Mouse (Mus musculus) left cerebral cortex, postnatal 25 days (tissue): ENCODE measurements around the gene Ephx3. TPM values are rescaled to one million over a fixed set of nuclear protein-coding genes. Genes with fewer than 3 reads are reported as not detected.
"Not testable (repeated sequence)": the region's sequence is repeated elsewhere in the genome, so short reads cannot be mapped to it uniquely, and the experiment has no call there.

Experiments
- DNase-seq, 2 experiments: peaks; one replicate each; pipeline ENCODE4 v3.0.0; 2022; ENCODE audit warnings: low spot score in 2 of 2, mixed read lengths in 1 of 2
- intact Hi-C: fragments of 180-260 bp; cut with DNase I; formaldehyde crosslinking; loops from one replicate; pipeline ENCODE4 v1.15.1; 2025
- total RNA-seq, 2 experiments: library from RNA; stranded (reverse); gene quantifications; 2 replicates each; pipeline ENCODE4 v1.2.3; 2021

Ephx3 gene
- total RNA-seq, result under 1 TPM; 0.39 to 0.48 TPM

GRCm38 (mm10) chr17:32188863-32189636 lies at the start of gene Ephx3:
Ephx3 (minus strand) TSS chr17:32189549.
- intact Hi-C loops, result no loop called here
- peak in 1 of 2 experiments; percentile 28 for DNase-seq

DNA sequence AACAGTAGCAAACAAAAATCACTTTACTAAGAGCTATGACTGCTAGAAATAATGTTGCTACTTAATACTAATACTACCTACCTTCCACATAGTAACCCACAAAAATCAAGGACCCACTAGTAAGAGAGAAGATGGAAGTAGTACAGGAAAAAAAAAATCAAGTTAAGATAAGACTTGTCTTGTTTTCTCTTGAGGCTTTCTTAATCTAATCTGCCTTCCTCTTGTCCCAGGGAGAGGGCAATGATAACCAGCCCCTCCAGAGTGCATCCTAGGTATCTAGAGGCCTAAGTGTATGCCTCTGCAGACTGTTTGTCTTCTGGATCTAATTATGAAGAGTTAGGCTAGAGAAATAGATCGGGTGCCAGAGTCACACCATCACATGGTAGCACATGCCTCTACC lies 49.2 kb upstream of the Ephx3 start:
- no peak for DNase-seq
- intact Hi-C loops, result loop anchor here (5.0 kb wide), 1 partner anchor 44 kb away; the partner anchor contains the start of gene Brd4

DNA sequence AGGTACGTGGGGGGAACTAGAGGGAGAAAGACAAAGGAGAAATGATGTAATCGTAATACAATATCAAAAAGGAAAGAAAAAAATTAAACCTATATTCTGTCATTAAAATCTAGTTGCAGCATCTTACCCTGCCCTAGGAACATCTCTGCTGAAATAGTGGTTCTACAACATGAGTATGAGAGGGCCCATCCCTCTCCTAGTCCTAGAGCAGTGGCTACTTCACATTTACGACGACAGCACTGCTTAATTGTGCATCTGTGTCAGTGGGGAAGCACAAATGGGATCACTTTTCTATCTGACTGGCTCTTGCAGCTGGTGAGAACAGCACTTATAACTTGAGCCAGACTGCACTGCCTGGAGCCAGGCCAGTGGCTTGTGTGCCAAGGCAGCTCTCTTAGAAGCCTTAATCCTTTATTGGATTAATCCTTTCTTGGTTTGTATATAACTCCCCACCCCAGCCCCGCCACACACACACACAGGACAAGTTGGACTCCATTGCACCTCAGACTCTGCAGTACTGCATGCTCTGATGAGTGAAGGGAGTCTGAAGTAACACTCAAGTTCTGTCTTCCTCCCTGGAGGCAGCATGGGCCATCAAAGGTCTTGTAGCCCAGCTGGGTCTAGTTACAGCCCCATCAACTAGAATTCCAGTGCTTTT lies 46.3 kb upstream of the Ephx3 start:
- DNase-seq, result peak; percentile 45 to 69
- intact Hi-C loops, result loop anchor here (5.0 kb wide), 1 partner anchor 47 kb away; the partner anchor contains the start of gene Brd4

DNA sequence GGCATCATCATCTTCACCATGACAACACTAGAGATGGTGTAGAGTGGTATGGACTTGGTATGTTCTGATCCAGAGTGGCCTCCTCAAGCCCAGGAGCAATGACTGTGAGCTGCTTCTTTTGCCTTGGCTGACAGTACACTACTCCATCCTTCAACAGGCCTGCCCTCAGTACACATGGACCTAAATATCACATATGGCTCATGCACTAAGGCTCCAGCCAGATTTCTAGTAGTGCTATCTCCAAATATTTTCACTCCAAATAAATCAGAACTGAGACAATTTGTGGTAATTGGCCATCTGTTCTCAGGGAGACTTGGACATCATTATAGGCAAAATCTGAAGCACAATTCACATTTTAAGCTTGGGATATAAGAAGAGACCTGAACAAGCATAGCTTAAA lies 43.8 kb upstream of the Ephx3 start:
- DNase-seq, result peak in 1 of 2 experiments; percentile 17
- intact Hi-C loops, result no loop called here

DNA sequence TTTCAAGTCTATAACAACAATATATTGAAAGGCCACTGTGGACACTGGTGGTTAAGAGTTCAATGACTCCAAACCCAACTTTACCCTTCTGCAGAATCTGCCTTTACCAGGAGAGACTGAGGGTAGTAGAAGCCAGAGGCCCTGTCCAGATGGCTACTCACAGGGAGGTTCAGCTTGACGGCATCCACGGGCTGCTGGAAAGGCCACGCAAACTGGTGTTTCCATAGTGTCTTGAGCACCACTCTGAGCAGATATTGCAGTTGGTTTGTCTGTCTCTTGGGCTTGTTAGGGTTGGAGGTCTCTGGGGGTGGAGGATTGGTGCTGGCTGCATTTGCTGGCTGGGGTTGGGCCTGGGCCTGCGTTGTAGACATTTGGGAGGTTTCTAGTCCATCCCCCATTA lies 39.9 kb upstream of the Ephx3 start:
- DNase-seq, result no peak
- intact Hi-C loops, result no loop called here

DNA sequence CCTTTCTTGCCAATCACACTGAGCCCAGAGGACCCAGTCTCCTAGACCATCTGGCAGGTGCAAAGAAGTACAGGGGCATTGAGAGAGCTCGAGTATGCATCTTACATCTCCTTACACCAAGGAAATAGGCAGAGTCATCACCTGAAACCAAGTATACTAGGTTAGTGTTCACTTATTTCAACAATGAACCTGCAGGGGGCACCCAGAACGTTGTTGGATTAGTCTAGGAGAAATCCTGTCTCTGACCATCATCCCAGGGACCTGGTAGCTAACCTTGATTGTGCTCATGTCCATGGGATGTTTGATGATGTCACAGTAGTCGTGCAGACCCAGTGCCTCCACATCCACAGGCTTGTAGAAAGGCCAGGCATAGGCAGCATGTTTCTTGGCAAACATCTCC lies 31.5 kb upstream of the Ephx3 start:
- intact Hi-C loops, result no loop called here
- no peak for DNase-seq

- intact Hi-C loops, result not testable (repeated sequence)
Measured at GRCm38 (mm10) chr17:32215587-32215986, 26.2 kb upstream of the Ephx3 start.

DNA sequence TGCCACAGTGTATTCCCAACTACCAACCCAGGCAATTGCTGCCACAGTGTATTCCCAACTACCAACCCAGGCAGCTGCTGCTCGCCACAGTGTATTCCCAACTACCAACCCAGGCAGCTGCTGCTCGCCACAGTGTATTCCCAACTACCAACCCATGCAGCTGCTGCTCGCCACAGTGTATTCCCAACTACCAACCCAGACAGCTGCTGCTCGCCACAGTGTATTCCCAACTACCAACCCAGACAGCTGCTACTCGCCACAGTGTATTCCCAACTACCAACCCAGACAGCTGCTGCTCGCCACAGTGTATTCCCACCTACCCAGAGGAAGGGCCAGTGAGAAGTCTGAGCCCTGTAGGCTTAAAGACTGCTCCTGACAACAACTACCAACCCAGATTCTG lies 22.2 kb upstream of the Ephx3 start:
- intact Hi-C loops, result not testable (repeated sequence)

More at GRCm38 (mm10) chr17:32215587-32215986, 26.2 kb upstream of the Ephx3 start:
- DNase-seq, result not testable (repeated sequence)

DNA sequence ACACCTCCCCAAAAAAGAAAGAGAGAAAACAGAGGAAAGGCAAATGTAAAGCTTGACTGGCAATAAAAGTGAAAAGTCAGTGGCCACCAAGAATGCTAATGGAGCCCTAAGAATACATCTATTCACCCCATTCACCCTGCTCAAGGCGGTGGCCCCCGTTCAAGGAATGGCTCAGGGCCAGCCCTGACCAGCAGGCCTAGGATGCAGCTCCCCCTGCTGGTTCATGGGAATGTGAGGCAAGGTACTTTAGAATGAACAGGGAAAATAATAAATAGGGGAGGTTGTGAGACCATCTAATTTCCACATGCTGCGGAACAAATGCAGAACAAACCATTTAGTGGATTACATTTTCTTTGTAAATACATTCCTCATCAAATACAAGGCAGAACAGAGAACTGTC lies 20.4 kb upstream of the Ephx3 start:
- peak; percentile 63 to 67 for DNase-seq
- intact Hi-C loops, result loop anchor here (2.0 to 10.0 kb wide), 4 partner anchors 47 to 355 kb away; partner anchors contain the start of gene Sik1

More for the DNA sequence above, 22.2 kb upstream of the Ephx3 start:
- DNase-seq, result not testable (repeated sequence)

DNA sequence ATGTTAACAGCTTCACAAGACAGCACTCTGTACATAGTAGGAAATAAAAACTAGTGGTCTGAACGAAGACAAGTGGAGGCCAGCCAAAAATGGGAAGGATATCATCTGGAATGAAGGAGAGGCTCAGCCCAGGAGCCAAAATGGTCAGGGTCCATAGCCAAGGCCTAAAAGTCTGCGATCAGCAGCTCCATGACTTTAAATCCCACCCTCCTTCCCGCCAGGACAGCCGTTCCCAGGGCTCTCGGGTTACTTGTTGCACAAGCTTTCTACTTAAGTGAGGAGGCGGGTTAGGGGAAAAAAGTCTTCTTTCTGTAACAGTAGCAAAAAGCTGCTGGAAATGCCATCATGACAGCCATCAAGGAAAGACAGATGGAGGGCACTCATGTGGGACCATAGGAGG lies 19.8 kb upstream of the Ephx3 start:
- intact Hi-C loops, result loop anchor here (2.0 to 10.0 kb wide), 4 partner anchors 47 to 354 kb away; partner anchors contain the start of gene Sik1

GRCm38 (mm10) chr17:32207586-32208245 lies 18.4 kb upstream of the Ephx3 start:
- intact Hi-C loops, result loop anchor here (2.0 to 10.0 kb wide), 4 partner anchors 45 to 353 kb away; partner anchors contain the start of gene Sik1
- DNase-seq, result peak; percentile 44 to 45

More for the DNA sequence above, 19.8 kb upstream of the Ephx3 start:
- DNase-seq, result no peak

DNA sequence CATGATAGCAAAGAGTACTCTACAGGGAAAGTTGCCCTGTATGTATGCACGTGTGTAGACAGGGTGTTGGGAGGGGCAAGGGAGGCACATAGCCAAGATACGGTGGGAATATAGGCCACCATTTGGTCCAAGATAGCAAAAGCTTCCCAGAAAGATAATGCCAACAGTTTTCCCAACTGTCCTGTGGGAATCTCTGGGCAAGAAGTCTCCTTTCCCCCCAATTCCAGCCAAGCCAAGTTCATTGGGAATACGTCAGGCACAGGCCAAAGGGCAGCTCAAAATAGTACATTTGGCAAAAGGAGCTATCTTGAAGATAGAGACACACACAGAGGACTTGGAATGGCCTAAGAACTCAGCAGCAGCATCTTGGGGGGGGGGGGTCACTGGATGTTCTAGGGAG lies 16.0 kb upstream of the Ephx3 start:
- DNase-seq, result no peak
- intact Hi-C loops, result loop anchor here (5.0 to 10.0 kb wide), 3 partner anchors 43 to 351 kb away; partner anchors contain the start of gene Sik1

- intact Hi-C loops, result loop anchor here (10.0 kb wide), 1 partner anchor 348 kb away; the partner anchor contains the start of gene Sik1
- DNase-seq, result no peak
Measured at GRCm38 (mm10) chr17:32202972-32203371, 13.6 kb upstream of the Ephx3 start.

- intact Hi-C loops, result loop anchor here (10.0 kb wide), 1 partner anchor 346 kb away; the partner anchor contains the start of gene Sik1
- DNase-seq, result no peak
Measured at GRCm38 (mm10) chr17:32201086-32201485, 11.7 kb upstream of the Ephx3 start.

GRCm38 (mm10) chr17:32199796-32200195 lies 10.4 kb upstream of the Ephx3 start:
- intact Hi-C loops, result loop anchor here (10.0 kb wide), 1 partner anchor 345 kb away; the partner anchor contains the start of gene Sik1
- no peak for DNase-seq

DNA sequence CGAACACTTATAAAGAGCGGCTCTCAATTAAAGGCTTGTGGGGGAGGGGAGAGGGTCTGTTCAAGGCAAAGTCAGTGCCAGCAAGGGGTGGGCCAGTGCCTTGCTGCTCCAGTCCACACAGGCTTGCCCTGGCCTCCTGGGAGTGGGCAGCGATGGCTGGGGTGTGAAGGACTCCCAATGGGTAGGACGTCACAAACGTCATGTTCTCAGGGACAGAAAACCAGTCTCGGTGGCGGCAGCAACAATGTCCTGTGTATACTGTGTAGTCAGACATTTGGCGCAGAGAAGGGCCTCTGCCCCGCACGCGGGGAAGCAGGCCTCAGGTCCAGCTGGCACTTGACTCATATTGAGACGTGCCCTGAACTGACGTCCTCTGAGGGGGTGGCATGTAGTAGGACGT lies 7.8 kb upstream of the Ephx3 start:
- intact Hi-C loops, result no loop called here
- DNase-seq, result no peak

DNA sequence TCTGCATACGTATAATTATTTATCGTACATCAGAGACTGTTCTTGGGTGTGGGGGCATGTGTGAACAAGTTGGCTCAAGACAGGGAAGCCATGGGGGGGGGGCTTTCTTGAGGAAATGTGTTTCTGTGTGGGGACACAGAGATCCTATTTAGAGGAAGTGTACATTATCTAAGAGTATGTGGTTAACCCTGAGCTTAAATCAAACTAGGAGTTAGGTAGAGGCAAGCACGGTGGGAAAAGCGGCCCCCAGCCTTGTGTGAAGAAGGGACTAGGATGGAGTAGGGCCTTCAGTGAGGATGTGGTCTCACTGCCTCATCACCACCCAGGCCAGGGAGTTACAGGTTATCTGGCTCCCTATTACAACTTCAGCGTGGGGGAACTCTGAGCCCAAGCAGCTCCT lies 6.4 kb upstream of the Ephx3 start:
- intact Hi-C loops, result no loop called here
- no peak for DNase-seq

- intact Hi-C loops, result no loop called here
- DNase-seq, result no peak
Measured at GRCm38 (mm10) chr17:32193010-32193409, 3.7 kb upstream of the Ephx3 start.

- no peak for DNase-seq
Measured at GRCm38 (mm10) chr17:32189850-32190249, 501 bp upstream of the Ephx3 start.

DNA sequence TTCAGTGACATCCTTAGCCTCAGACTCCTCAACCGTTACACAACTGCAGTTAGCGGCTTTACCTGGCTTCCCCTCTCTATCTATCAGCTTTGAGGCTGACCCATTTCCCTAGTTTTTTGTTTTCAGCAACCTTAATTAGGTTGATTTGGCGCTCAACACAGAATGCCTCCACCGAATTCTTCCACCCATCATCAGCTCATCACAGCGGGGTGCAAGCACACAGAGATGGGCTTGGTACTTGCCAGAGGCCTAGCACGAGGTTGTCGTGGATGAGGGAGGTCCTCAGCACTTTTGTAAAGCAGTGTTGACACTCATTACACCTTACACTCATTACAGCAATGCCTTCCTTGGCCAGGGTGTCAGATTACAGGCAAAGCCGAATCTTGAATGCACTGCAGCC lies 6.3 kb downstream of the Ephx3 start:
- intact Hi-C loops, result no loop called here
- DNase-seq, result no peak

More at GRCm38 (mm10) chr17:32189850-32190249, 501 bp upstream of the Ephx3 start:
- intact Hi-C loops, result no loop called here
